Mouse (Mus musculus): ENCODE results near the gene Ankrd35. TPM values are rescaled to one million over a fixed set of nuclear protein-coding genes. Genes with fewer than 3 reads are reported as not detected.

Ankrd35 gene
- polyA plus RNA-seq, 1 experiment = not detected

GRCm38 (mm10) chr3:96663432-96664239 lies 6.3 kb upstream of the Ankrd35 start:
- no peak for TF ChIP-seq GATA1 (IDR thresholded peaks at IDR 0.05; ENCODE audit: low read length)

- no peak for TF ChIP-seq GATA1 (IDR thresholded peaks at IDR 0.05; ENCODE audit: low read length)
Measured at GRCm38 (mm10) chr3:96666916-96667315, 3.0 kb upstream of the Ankrd35 start.

GRCm38 (mm10) chr3:96667316-96667715 lies 2.6 kb upstream of the Ankrd35 start:
- no peak for TF ChIP-seq GATA1 (IDR thresholded peaks at IDR 0.05; ENCODE audit: low read length)

- TF ChIP-seq GATA1 (IDR thresholded peaks at IDR 0.05; ENCODE audit: low read length) = no peak
Measured at GRCm38 (mm10) chr3:96668424-96669067, 1.4 kb upstream of the Ankrd35 start.

- TF ChIP-seq GATA1 (IDR thresholded peaks at IDR 0.05; ENCODE audit: low read length) = no peak
Measured at GRCm38 (mm10) chr3:96671519-96671918, 1.6 kb downstream of the Ankrd35 start.

- TF ChIP-seq GATA1 (IDR thresholded peaks at IDR 0.05; ENCODE audit: low read length) = no peak
Measured at GRCm38 (mm10) chr3:96673514-96673913, 3.6 kb downstream of the Ankrd35 start.

- TF ChIP-seq GATA1 (IDR thresholded peaks at IDR 0.05; ENCODE audit: low read length) = no peak
Measured at GRCm38 (mm10) chr3:96674442-96674841, 4.5 kb downstream of the Ankrd35 start.

GRCm38 (mm10) chr3:96675171-96675570 lies 5.2 kb downstream of the Ankrd35 start:
- TF ChIP-seq GATA1 (IDR thresholded peaks at IDR 0.05; ENCODE audit: low read length) = no peak

GRCm38 (mm10) chr3:96675690-96676089 lies 5.8 kb downstream of the Ankrd35 start:
- TF ChIP-seq GATA1 (IDR thresholded peaks at IDR 0.05; ENCODE audit: low read length) = no peak

GRCm38 (mm10) chr3:96678456-96678855 lies 8.5 kb downstream of the Ankrd35 start:
- TF ChIP-seq GATA1 (IDR thresholded peaks at IDR 0.05; ENCODE audit: low read length) = no peak

- no peak for TF ChIP-seq GATA1 (IDR thresholded peaks at IDR 0.05; ENCODE audit: low read length)
Measured at GRCm38 (mm10) chr3:96679159-96679674, 9.3 kb downstream of the Ankrd35 start.

GRCm38 (mm10) chr3:96680269-96680956 lies 10.5 kb downstream of the Ankrd35 start:
- TF ChIP-seq GATA1 (IDR thresholded peaks at IDR 0.05; ENCODE audit: low read length) = no peak

GRCm38 (mm10) chr3:96683496-96683895 lies 13.6 kb downstream of the Ankrd35 start:
- no peak for TF ChIP-seq GATA1 (IDR thresholded peaks at IDR 0.05; ENCODE audit: low read length)

- no peak for TF ChIP-seq GATA1 (IDR thresholded peaks at IDR 0.05; ENCODE audit: low read length)
Measured at GRCm38 (mm10) chr3:96684151-96684821, 14.4 kb downstream of the Ankrd35 start.

- no peak for TF ChIP-seq GATA1 (IDR thresholded peaks at IDR 0.05; ENCODE audit: low read length)
Measured at GRCm38 (mm10) chr3:96684822-96685156, 14.9 kb downstream of the Ankrd35 start.

GRCm38 (mm10) chr3:96688854-96689253 lies 18.9 kb downstream of the Ankrd35 start:
- TF ChIP-seq GATA1 (IDR thresholded peaks at IDR 0.05; ENCODE audit: low read length) = no peak

Measured in G1E-ER4 (cell line).